Mouse (Mus musculus) neural tube, embryonic 14.5 days (tissue): ENCODE results near the gene Nde1. TPM values are rescaled to one million over a fixed set of nuclear protein-coding genes. Genes with fewer than 3 reads are reported as not detected.

Experiments used
- ATAC-seq: fragments of 200-750 bp; cut with Nextera tagmentation; 2 replicates; pipeline ENCODE4 v1.8.0; 2017; ENCODE audit warnings: low read depth, mild to moderate bottlenecking, moderate TSS enrichment, moderate library complexity
- H3K27ac ChIP-seq: fragments of 300-500 bp; sonication (generic); 2 replicates; pipeline ENCODE4 v1.5.1; 2014; ENCODE audit warnings: low read depth, mild to moderate bottlenecking, control low read depth, low read length, moderate library complexity, mixed read lengths
- H3K27me3 ChIP-seq: fragments of 300-500 bp; sonication (generic); 2 replicates; pipeline ENCODE4 v1.6.1; 2014; ENCODE audit warnings: low read length; ENCODE audit not compliant: control insufficient read depth, insufficient read depth
- H3K36me3 ChIP-seq: fragments of 300-500 bp; sonication (generic); 2 replicates; pipeline ENCODE4 v1.6.1; 2014; ENCODE audit warnings: low read length, mixed read lengths; ENCODE audit not compliant: control insufficient read depth, insufficient read depth
- H3K4me1 ChIP-seq: fragments of 300-500 bp; sonication (generic); 2 replicates; pipeline ENCODE4 v1.6.1; 2014; ENCODE audit warnings: low read length; ENCODE audit not compliant: control insufficient read depth, insufficient read depth
- H3K4me2 ChIP-seq: fragments of 300-500 bp; sonication (generic); 2 replicates; pipeline ENCODE4 v1.6.1; 2014; ENCODE audit warnings: mild to moderate bottlenecking, low read depth, low read length, control low read depth
- H3K4me3 ChIP-seq: fragments of 300-500 bp; sonication (generic); 2 replicates; pipeline ENCODE4 v1.5.1; 2014; ENCODE audit warnings: low read depth, low read length, control low read depth, mixed read lengths
- H3K9ac ChIP-seq: fragments of 300-500 bp; sonication (generic); replicated peaks from 2 replicates; pipeline ENCODE4 v1.6.1; 2014; ENCODE audit warnings: low read depth, mild to moderate bottlenecking, control low read depth, low read length, mixed read lengths
- H3K9me3 ChIP-seq: fragments of 300-500 bp; sonication (generic); 2 replicates; pipeline ENCODE4 v1.6.1; 2016; ENCODE audit warnings: low read length; ENCODE audit not compliant: control insufficient read depth
- WGBS: fragments of 180-500 bp; shearing (Covaris S2); extraction: QIAGEN DNeasy Blood & Tissue Kit; methylation state at CpG from one replicate; pipeline ENCODE4 v1.1.7; 2014; 5-methylcytosine and 5-hydroxymethylcytosine counted together
- polyA plus RNA-seq: library from polyadenylated mRNA; unstranded; fragments of >200 nt; fragmentation: Nextera tagmentation; extraction: Ambion mirVana; gene quantifications from 2 replicates; pipeline ENCODE4 v1.2.1, GENCODE M21; 2014

The Nde1 gene
- polyA plus RNA-seq, 1 experiment from 2014 or later: 13.0 TPM

- peaks cover 24% of the 10 kb centered on the region for H3K36me3 ChIP-seq
- no peak overlapping the region for H3K27ac ChIP-seq
- peaks cover 9% of the 10 kb centered on the region for H3K4me1 ChIP-seq
- H3K4me3 ChIP-seq: no peak overlapping the region
- ATAC-seq: no peak
- H3K27me3 ChIP-seq: no peaks in the 10 kb centered on the region
- no peaks in the 10 kb centered on the region for H3K9me3 ChIP-seq
- no peak overlapping the region for H3K4me2 ChIP-seq
- 88% methylated on average over 6 of the region's 6 CpGs for WGBS
- no peak overlapping the region for H3K9ac ChIP-seq
Observed at GRCm38 (mm10) chr16:14156312-14156711, 6.8 kb upstream of the Nde1 start.

- peak overlapping the region; percentile 72 for H3K4me2 ChIP-seq
- WGBS: 11% methylated on average over 7 of the region's 7 CpGs
- no peaks in the 10 kb centered on the region for H3K9me3 ChIP-seq
- ATAC-seq: no peak
- peak overlapping the region; percentile 63 for H3K9ac ChIP-seq
- H3K4me3 ChIP-seq: peak overlapping the region; percentile 71
- no peaks in the 10 kb centered on the region; the same call in 1 of the 2 replicates for H3K27me3 ChIP-seq
- peaks cover 5% of the 10 kb centered on the region; the same call in 1 of the 2 replicates for H3K36me3 ChIP-seq
- peaks cover 10% of the 10 kb centered on the region for H3K4me1 ChIP-seq
- H3K27ac ChIP-seq: peak overlapping the region; percentile 97
Observed at GRCm38 (mm10) chr16:14158536-14158935, 4.5 kb upstream of the Nde1 start.

- Histone ChIP-seq H3K36me3 (0 out of 2 replicates have a peak, but pooled peaks cover under 1% of the 10 kb centered on the region), H3K4me3 (peak overlapping the region; percentile 71), H3K4me1 (peaks cover 13% of the 10 kb centered on the region), H3K4me2 (peak overlapping the region; percentile 72), H3K27me3 (no peaks in the 10 kb centered on the region; the same call in 1 of the 2 replicates), H3K27ac (peak overlapping the region; percentile 97), H3K9me3 (no peaks in the 10 kb centered on the region), H3K9ac (peak overlapping the region; percentile 74)
- WGBS: under 1% methylated on average over 53 of the region's 58 CpGs
- ATAC-seq: peak; percentile 94
Observed at GRCm38 (mm10) chr16:14158936-14159745, 3.9 kb upstream of the Nde1 start.

DNA sequence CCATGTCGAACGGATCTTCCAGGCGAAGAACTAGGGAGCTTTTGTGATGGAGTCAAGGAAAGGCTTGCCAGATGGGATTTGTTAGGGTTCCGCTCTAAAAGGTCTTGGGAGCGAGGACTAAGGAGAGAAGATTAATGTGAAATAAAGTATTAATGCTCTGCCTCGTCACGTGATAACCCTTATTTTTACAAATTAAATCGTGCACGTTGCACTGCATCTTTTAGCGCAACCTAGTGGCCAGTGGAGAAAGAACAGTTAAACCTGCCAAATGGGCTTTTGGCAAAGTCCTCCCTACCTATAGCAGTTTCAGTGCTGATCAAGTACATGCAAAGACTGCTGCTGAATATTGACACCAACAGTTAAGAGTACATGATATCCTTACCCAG lies 3.3 kb upstream of the Nde1 start:
- H3K4me1 ChIP-seq: peaks cover 13% of the 10 kb centered on the region
- H3K36me3 ChIP-seq: no peaks in the 10 kb centered on the region
- peak; percentile 33 for ATAC-seq
- H3K27ac ChIP-seq: peak overlapping the region; percentile 97
- H3K4me3 ChIP-seq: peak overlapping the region; percentile 71
- 0% methylated on average over 10 of the region's 10 CpGs for WGBS
- H3K27me3 ChIP-seq: no peaks in the 10 kb centered on the region; the same call in 1 of the 2 replicates
- H3K4me2 ChIP-seq: peak overlapping the region; percentile 59
- H3K9me3 ChIP-seq: no peaks in the 10 kb centered on the region
- H3K9ac ChIP-seq: peak overlapping the region; percentile 74

- Histone ChIP-seq H3K36me3 (no peaks in the 10 kb centered on the region), H3K9ac (no peak overlapping the region), H3K4me1 (peaks cover 13% of the 10 kb centered on the region), H3K9me3 (no peaks in the 10 kb centered on the region), H3K4me2 (no peak overlapping the region), H3K27ac (no peak overlapping the region), H3K4me3 (no peak overlapping the region), H3K27me3 (no peaks in the 10 kb centered on the region; the same call in 1 of the 2 replicates)
- ATAC-seq: no peak
- 73% methylated on average over 1 of the region's 1 CpGs for WGBS
Observed at GRCm38 (mm10) chr16:14160941-14161340, 2.1 kb upstream of the Nde1 start.

DNA sequence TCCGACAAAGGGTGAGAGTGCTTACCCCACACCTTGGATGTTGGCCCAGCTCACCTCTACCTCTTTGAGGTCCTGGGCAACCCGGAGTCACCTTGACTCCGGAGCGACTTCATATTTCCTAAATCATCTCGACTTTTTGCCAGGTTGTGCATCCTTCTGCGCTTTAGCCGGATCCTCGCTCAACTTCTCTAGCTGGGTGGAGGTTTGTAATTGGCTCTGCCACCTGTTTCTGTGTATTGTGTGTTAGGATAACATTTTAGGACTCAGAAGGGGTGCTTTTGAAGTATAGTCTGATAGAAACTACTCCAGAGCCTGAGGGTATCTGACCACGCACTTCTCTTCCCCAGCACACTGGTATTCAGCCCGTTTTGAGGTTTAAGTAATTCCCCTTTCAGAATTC lies 656 bp downstream of the Nde1 start:
- Histone ChIP-seq H3K4me2 (peak overlapping the region; percentile 81), H3K36me3 (no peaks in the 10 kb centered on the region), H3K27ac (no peak overlapping the region), H3K4me1 (0 out of 2 replicates have a peak, but pooled peaks cover 4% of the 10 kb centered on the region), H3K9ac (peak overlapping the region; percentile 61), H3K4me3 (peak overlapping the region; percentile 59), H3K9me3 (no peaks in the 10 kb centered on the region), H3K27me3 (no peaks in the 10 kb centered on the region; the same call in 1 of the 2 replicates)
- 1% methylated on average over 10 of the region's 10 CpGs for whole genome bisulfite sequencing
- no peak for ATAC-seq

- WGBS: 91% methylated on average over 4 of the region's 4 CpGs
- Histone ChIP-seq H3K4me2 (no peak overlapping the region), H3K36me3 (peaks cover 6% of the 10 kb centered on the region; the same call in 1 of the 2 replicates), H3K27ac (no peak overlapping the region), H3K4me1 (0 out of 2 replicates have a peak, but pooled peaks cover 4% of the 10 kb centered on the region), H3K9me3 (no peaks in the 10 kb centered on the region), H3K9ac (no peak overlapping the region), H3K27me3 (no peaks in the 10 kb centered on the region; the same call in 1 of the 2 replicates), H3K4me3 (no peak overlapping the region)
- ATAC-seq: no peak
Observed at GRCm38 (mm10) chr16:14166490-14166889, 3.4 kb downstream of the Nde1 start.

DNA sequence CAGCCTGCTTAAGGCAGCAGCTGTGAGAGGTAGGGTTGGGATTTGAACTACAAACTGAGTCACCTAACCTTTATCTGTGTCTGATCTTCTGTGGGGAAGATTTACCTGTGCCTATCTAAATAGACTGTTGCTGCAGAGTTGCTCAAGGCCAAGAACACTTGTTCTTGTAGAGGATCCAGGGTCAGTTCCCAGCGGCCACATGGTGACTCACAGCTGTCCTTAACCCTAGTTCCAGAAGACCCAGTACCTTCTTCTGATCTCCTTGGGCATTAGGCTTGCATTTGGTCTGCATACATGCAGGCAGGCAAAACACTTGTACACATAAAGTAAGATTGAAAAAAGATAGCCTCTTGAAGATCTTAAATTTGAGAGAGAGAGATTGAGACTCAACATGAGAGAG lies 6.6 kb downstream of the Nde1 start:
- 100% methylated on average over 1 of the region's 1 CpGs for WGBS
- no peak for ATAC-seq

GRCm38 (mm10) chr16:14178041-14178440 lies 15.0 kb downstream of the Nde1 start:
- H3K4me2 ChIP-seq: no peak overlapping the region
- no peak overlapping the region for H3K9ac ChIP-seq
- H3K4me1 ChIP-seq: no peaks in the 10 kb centered on the region
- H3K4me3 ChIP-seq: no peak overlapping the region
- H3K27me3 ChIP-seq: no peaks in the 10 kb centered on the region
- ATAC-seq: no peak
- no peak overlapping the region for H3K27ac ChIP-seq
- no peaks in the 10 kb centered on the region; the same call in 1 of the 2 replicates for H3K36me3 ChIP-seq
- H3K9me3 ChIP-seq: no peaks in the 10 kb centered on the region
- WGBS: 87% methylated on average over 3 of the region's 3 CpGs

More for the DNA sequence above, 6.6 kb downstream of the Nde1 start:
- no peak overlapping the region for H3K4me3 ChIP-seq
- H3K4me1 ChIP-seq: no peaks in the 10 kb centered on the region
- no peak overlapping the region for H3K4me2 ChIP-seq
- H3K9me3 ChIP-seq: no peaks in the 10 kb centered on the region
- H3K27me3 ChIP-seq: no peaks in the 10 kb centered on the region
- H3K27ac ChIP-seq: no peak overlapping the region
- no peak overlapping the region for H3K9ac ChIP-seq
- H3K36me3 ChIP-seq: peaks cover 6% of the 10 kb centered on the region; the same call in 1 of the 2 replicates
